Mouse (Mus musculus): ENCODE data around the gene Trim8. TPM values are rescaled to one million over a fixed set of nuclear protein-coding genes. Genes with fewer than 3 reads are reported as not detected.
A peak's percentile ranks its signal among the peaks of the same experiment; 100 is the strongest.

Trim8 gene
- total RNA-seq, 2 experiments from 2014 or later, result 103 to 110 TPM

GRCm38 (mm10) chr19:46532031-46532688 is 30.7 kb downstream of the Trim8 start:
- DNase-seq (ENCODE audit: low spot score in 2 of 2), result no peak
- intact Hi-C loops (cut with DNase I), result no loop called here

DNA sequence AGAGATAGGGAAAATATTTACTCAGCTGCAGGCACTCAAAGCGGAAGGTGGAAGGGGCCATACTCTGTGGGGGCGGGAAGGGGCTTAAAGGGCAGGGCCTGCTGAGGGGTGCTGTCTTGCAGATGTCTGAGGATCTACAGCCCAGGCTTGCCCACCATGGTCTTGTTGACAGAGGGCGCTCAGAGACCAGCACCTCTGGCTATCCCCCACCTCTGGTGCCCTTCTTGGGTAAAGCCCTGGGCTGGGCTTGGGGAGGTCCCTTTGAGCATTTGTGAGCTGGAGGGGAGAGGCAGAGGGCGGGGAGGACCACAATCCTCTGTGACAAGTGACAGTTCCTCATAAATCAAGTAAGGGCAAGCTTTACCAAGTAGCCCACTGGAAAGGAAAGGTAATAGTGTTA is 31.6 kb downstream of the Trim8 start:
- intact Hi-C loops (cut with DNase I), result no loop called here

DNA sequence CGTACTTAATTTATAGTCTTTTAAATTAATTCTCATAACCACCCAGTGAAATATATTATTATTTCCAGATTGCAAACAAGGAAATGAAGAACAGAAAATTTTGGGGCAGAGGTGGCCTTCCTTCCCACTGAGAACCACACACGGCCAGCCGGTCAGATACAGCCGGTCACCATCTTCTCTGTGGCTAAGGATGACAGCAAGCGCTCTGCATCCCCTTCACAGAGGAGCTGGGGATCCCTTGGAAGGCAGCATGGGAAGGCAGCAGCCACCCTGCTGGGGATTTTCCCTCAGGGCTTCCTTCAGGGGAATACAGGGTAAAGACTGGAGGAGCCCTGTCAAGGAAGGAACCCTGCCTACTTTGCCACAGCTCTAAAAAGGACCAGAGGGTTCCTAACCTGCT is 32.0 kb downstream of the Trim8 start:
- DNase-seq (ENCODE audit: low spot score in 2 of 2), result no peak
- intact Hi-C loops (cut with DNase I), result no loop called here

More for the DNA sequence above, 31.6 kb downstream of the Trim8 start:
- DNase-seq (ENCODE audit: low spot score in 2 of 2), result no peak

DNA sequence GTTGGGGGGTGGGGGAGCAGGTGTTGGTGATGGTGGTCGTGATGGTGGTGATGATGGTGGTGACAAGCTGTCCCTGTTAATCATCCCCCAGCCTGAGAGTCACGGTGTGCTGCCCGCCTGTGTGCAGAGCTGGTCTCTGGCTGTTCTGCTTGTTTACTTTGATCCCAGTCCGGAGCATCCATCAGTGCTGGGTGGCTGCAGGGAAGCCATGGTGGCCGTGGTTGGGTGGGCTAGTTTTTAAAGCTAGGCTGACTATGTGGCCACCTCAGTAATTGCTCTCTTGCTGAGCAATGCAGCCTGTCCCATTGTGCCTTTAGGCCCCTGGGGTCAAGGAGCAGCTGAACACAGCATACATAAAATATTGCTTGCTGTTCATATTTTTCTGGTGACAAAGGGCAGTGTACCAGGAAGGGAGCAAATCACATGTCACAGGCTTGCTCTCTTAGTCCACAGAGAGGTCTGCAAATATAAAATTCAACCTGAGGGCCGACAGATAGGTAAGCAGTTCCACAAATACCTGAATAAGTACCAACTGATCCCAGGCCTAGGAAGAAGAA is 33.1 kb downstream of the Trim8 start:
- intact Hi-C loops (cut with DNase I), result no loop called here

DNA sequence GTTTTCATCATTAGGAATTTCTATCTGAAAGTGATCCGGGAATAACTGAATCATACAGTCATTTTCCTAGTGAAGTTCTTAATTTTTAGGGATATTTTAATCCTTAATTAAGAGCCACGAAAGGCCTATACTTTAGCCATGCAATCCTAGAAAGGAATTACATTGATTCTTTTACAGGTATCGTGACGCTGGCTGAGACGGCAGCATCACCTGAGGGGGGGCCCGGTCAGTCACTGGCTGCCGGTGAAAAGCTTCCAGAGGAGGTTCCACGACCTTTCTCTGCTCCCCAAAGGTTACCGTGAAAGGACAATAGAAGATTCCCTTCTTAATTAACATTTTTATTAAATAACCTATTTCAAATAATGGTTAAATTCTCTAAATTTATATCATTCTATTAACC is 35.9 kb downstream of the Trim8 start:
- intact Hi-C loops (cut with DNase I), result no loop called here
- no peak for DNase-seq (ENCODE audit: low spot score in 2 of 2)

More for the DNA sequence above, 33.1 kb downstream of the Trim8 start:
- no peak for DNase-seq (ENCODE audit: low spot score in 2 of 2)

- no peak for DNase-seq (ENCODE audit: low spot score in 2 of 2)
- intact Hi-C loops (cut with DNase I), result no loop called here
These were observed 36.7 kb downstream of the Trim8 start for GRCm38 (mm10) chr19:46538213-46538612.

DNA sequence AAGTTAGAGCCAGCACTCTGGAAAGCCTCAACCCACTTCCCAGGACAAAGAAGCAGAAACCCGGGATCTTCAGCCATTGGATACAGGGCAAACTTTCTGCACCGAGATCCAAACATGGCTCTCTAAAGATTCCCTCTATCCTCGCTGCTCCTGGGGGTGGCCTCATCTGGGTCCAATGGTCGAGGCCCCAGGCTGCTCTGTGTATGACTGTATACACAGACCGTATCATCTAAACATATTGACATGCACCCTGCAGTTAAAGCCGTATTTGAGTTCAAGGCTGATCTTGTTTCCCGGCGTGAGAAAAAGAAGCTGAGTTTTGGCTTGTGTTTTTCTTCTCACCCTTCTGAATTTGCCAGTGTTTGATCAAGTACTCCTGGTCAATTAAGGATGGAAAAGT is 41.2 kb downstream of the Trim8 start:
- DNase-seq (ENCODE audit: low spot score in 2 of 2), result no peak
- intact Hi-C loops (cut with DNase I), result no loop called here

DNA sequence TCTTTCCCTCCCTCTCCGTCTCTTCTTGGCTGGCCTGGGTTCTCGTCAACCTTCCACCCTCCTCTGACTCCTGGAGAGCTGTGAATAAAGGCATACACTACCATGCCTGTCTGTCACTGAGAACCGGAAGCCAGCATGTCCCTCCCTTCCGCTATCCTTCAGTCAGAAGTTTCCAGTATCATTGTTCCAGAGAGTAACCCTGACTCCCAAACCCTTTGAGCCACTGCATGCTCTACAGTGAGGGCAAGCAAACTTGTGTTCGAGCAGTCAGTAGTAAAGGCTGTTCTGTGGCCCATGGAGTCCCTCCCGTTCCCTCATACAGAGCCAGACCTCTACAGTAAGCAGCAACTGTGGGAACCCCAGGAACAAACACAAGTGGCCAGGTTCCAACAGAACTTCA is 46.1 kb downstream of the Trim8 start:
- intact Hi-C loops (cut with DNase I), result no loop called here
- no peak for DNase-seq (ENCODE audit: low spot score in 2 of 2)

DNA sequence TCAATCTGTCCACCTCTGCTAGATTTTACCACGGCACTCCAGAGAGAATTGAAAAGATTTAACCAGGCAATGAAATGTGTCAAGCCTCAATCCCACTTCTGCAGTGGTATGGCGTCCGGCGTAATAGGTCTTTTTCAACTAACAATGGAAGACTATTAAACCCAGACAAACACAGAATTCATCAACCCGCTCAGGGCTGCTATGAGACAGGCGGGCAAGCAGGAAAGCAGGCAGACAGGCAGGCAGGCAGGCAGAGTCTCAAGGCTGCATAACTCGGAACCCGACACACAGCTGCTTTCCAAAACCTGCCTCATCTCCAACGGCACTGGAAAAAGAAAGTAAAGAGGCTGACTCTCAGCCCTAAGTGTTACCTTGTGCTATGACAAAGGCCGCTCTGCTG is 46.6 kb downstream of the Trim8 start:
- no peak for DNase-seq (ENCODE audit: low spot score in 2 of 2)
- intact Hi-C loops (cut with DNase I), result no loop called here

- intact Hi-C loops (cut with DNase I), result no loop called here
- DNase-seq (ENCODE audit: low spot score in 2 of 2), result no peak
These were observed 48.9 kb downstream of the Trim8 start for GRCm38 (mm10) chr19:46550385-46550784.

DNA sequence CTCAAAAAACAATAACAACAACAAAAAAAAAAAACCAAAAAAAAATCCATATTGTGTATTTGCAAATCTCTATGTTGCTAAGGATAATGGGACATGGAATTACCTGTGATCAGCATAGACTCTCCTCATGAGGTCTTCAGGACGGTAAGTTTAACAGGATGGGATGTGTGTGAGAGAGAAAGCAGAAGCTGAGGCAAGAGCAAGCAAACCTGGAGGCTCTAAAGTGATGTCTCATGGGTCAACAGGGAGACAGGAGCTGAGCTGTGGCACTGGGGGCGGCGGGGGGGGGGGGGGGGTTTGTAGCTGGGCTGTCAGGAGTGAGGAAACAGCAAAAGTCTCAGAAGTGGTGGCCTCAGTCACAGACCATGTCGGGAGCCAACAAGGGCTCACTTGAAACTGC is 51.0 kb downstream of the Trim8 start:
- intact Hi-C loops (cut with DNase I), result no loop called here
- no peak for DNase-seq (ENCODE audit: low spot score in 2 of 2)

GRCm38 (mm10) chr19:46553541-46553955 is 52.0 kb downstream of the Trim8 start:
- DNase-seq (ENCODE audit: low spot score in 2 of 2), result peak; percentile 65 to 71

GRCm38 (mm10) chr19:46558009-46558408 is 56.5 kb downstream of the Trim8 start:
- DNase-seq (ENCODE audit: low spot score in 2 of 2), result no peak
- intact Hi-C loops (cut with DNase I), result no loop called here

More at GRCm38 (mm10) chr19:46553541-46553955, 52.0 kb downstream of the Trim8 start:
- intact Hi-C loops (cut with DNase I), result no loop called here

DNA sequence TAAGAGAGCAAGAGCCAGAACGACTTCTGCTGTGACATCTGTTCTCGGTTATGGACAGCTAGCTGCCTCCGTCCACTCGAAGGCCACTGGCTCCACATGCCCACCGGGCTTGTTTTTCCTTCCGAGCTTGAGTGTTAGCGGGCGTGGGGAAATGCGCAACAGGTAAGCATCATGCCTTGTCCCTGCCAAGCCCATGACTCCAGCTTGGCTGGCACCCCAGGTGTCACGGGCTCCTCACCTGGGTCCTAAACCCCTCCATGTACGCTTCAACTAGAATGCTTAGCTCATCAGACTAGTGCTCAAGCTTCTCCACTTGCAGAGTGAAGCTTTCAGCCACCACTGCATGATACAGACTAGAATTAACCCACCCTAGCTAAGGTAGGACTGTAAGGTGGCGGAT is 57.1 kb downstream of the Trim8 start:
- DNase-seq (ENCODE audit: low spot score in 2 of 2), result no peak
- intact Hi-C loops (cut with DNase I), result no loop called here

- intact Hi-C loops (cut with DNase I), result no loop called here
- peak; percentile 62 for DNase-seq (ENCODE audit: low spot score in 2 of 2)
These were observed 60.6 kb downstream of the Trim8 start for GRCm38 (mm10) chr19:46562132-46562531.

GRCm38 (mm10) chr19:46562581-46563515 is 61.3 kb downstream of the Trim8 start:
- intact Hi-C loops (cut with DNase I), result no loop called here
- no peak for DNase-seq (ENCODE audit: low spot score in 2 of 2)

DNA sequence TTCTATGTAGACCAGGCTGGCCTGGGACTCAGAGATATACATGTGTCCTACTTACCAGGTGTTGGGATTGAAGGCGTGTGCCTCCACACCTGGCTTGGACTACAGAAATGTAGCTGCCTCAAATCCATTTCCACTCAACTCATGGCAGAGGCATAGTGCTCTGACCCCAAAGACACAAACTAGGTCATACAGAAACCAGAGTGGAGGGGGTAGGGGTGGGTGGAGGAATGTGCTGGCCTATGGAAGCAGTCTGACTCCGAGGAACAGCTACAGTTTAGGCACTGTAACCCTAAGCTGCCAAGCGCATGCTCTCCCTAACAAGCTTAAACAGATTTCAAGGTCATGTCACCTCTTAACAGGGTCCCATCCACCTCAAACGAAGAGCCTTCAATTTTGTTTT is 62.1 kb downstream of the Trim8 start:
- intact Hi-C loops (cut with DNase I), result no loop called here
- DNase-seq (ENCODE audit: low spot score in 2 of 2), result no peak

DNA sequence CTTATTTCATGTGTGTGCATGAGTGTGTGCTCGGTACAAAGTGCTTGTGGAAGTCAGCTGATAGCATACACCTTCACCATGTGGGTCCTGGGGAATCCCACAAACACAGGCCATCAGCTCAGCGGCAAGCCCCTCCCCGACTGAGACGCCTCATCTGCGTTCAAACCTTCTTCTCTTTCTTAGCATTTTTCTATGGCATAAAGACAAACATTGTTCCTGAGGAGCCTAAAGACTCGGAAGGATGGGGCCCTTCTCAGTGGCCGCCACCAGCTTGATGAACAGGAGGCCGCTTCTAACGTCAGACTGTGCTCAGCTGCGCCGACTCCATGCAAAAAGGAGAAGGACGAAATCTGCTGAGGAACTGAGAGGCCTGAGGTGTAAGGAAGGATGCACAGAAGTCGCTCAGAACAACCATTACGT is 62.6 kb downstream of the Trim8 start:
- DNase-seq (ENCODE audit: low spot score in 2 of 2), result no peak
- intact Hi-C loops (cut with DNase I), result no loop called here
